Mouse (Mus musculus) liver, embryonic 14.5 days (tissue): ENCODE data around the gene Tsc22d1.

ENCODE experiments used
- CTCF ChIP-seq: IDR thresholded peaks from 2 replicates; pipeline ENCODE4 v1.5.1; 2016; ENCODE audit warnings: antibody characterized with exemption, low read depth, control low read depth
- EP300 ChIP-seq: IDR thresholded peaks from 2 replicates; pipeline ENCODE4 v1.6.1; 2016; ENCODE audit warnings: antibody characterized with exemption, low read depth

- TF ChIP-seq CTCF, result no peak
- no peak for TF ChIP-seq EP300
Measured at GRCm38 (mm10) chr14:76499492-76499891, 84.7 kb downstream of the Tsc22d1 start.
